ENCODE assay signal across 10 mouse cellular contexts in genomic region chr1:170907111-170907455, GRCm38 (mm10). TPM values are rescaled to one million over a fixed set of nuclear protein-coding genes. Genes with fewer than 3 reads are reported as not detected.
A peak's percentile ranks its signal among the peaks of the same experiment; 100 is the strongest.
DNase-seq lines count a peak whose midpoint lies in the region; ATAC-seq and TF ChIP-seq lines count a peak whose summit lies in the region.
"Had no signal": no experiment of that assay in that cellular context is flagged by ENCODE, and none has a peak within 500 bp of the region (broad histone marks: within the 10 kb centered on the region; RNA-seq: fewer than 3 reads in every experiment).

No protein-coding gene starts in this region.

- H3K9me3 ChIP-seq in forebrain, embryonic 11.5 days (ENCODE audit: control insufficient read depth, low read length) = no peaks in the 10 kb centered on the region
- no peaks in the 10 kb centered on the region for H3K9me3 ChIP-seq in intestine, embryonic 16.5 days (ENCODE audit: control insufficient read depth, low read length)
- no peaks in the 10 kb centered on the region for H3K9me3 ChIP-seq in neural tube, embryonic 14.5 days (ENCODE audit: control insufficient read depth, low read length)

- ATAC-seq in forebrain, embryonic 11.5 days (replicated peaks; ENCODE audit: low FRiP score) = no peak; the same call in 1 of the 2 replicates
- no peak for ATAC-seq in intestine, embryonic 16.5 days
- no peak; the same call in 1 of the 2 replicates for ATAC-seq in neural tube, embryonic 14.5 days (ENCODE audit: low read depth)
- ATAC-seq in erythroid progenitor cell, adult 5-6 weeks (replicated peaks; ENCODE audit: low FRiP score, poor library complexity, severe bottlenecking) = no peak

- WGBS in forebrain, embryonic 11.5 days = 18% methylated on average over 11 of the region's 11 CpGs
- 29% methylated on average over 11 of the region's 11 CpGs for WGBS in intestine, embryonic 16.5 days
- WGBS in neural tube, embryonic 14.5 days = 22% methylated on average over 11 of the region's 11 CpGs

- H3K4me1 ChIP-seq in forebrain, embryonic 11.5 days (replicated peaks; ENCODE audit: control insufficient read depth, insufficient read depth, low read length) = peaks cover 2% of the 10 kb centered on the region; the same call in 1 of the 2 replicates
- peaks cover 9% of the 10 kb centered on the region for H3K4me1 ChIP-seq in intestine, embryonic 16.5 days (ENCODE audit: control insufficient read depth, insufficient read depth, low read length)
- H3K4me1 ChIP-seq in neural tube, embryonic 14.5 days (ENCODE audit: control insufficient read depth, insufficient read depth, low read length) = no peaks in the 10 kb centered on the region

- DNase-seq in layer of hippocampus, adult 2 months (ENCODE audit: low spot score in 2 of 2) = no peak
- no peak for DNase-seq in layer of hippocampus, adult 9-11 months
- DNase-seq in forebrain, embryonic 11.5 days (ENCODE audit: low spot score) = no peak
- DNase-seq in yolk sac, embryonic 10.5 days (ENCODE audit: low spot score) = no peak
- no peak for DNase-seq in embryo, embryonic 11 days

- H3K4me3 ChIP-seq in layer of hippocampus, adult 2 months = peak overlapping the region; percentile 59
- H3K4me3 ChIP-seq in forebrain, embryonic 11.5 days (ENCODE audit: low read depth, low read length) = peak overlapping the region; percentile 52
- peak overlapping the region; percentile 51 for H3K4me3 ChIP-seq in intestine, embryonic 16.5 days (ENCODE audit: low read length)
- peak overlapping the region; percentile 51 for H3K4me3 ChIP-seq in neural tube, embryonic 14.5 days (ENCODE audit: low read depth, low read length)
- H3K4me3 ChIP-seq: erythroblast, embryonic 14.5 days had no signal

- H3K9ac ChIP-seq in forebrain, embryonic 11.5 days (ENCODE audit: low read length) = peak overlapping the region; percentile 33
- 0 out of 2 replicates have a peak overlapping the region, but pooled peaks have one; percentile 51 for H3K9ac ChIP-seq in intestine, embryonic 16.5 days (ENCODE audit: low read depth, low read length)
- H3K9ac ChIP-seq in neural tube, embryonic 14.5 days (replicated peaks; ENCODE audit: low read depth, low read length) = peak overlapping the region; percentile 60

- no peak for TF ChIP-seq CTCF in layer of hippocampus, adult 2 months (conservative IDR thresholded peaks at IDR 0.05)

- no peaks in the 10 kb centered on the region for H3K36me3 ChIP-seq in forebrain, embryonic 11.5 days (ENCODE audit: control insufficient read depth, insufficient read depth, low read length)
- no peaks in the 10 kb centered on the region for H3K36me3 ChIP-seq in intestine, embryonic 16.5 days (ENCODE audit: control insufficient read depth, insufficient read depth, low read length)
- H3K36me3 ChIP-seq in neural tube, embryonic 14.5 days (ENCODE audit: control insufficient read depth, insufficient read depth, low read length) = no peaks in the 10 kb centered on the region

- peak overlapping the region; percentile 92 for H3K4me2 ChIP-seq in forebrain, embryonic 11.5 days (ENCODE audit: low read depth, low read length, severe bottlenecking)
- H3K4me2 ChIP-seq in intestine, embryonic 16.5 days (ENCODE audit: low read depth, low read length) = peak overlapping the region; percentile 57
- peak overlapping the region; percentile 98 for H3K4me2 ChIP-seq in neural tube, embryonic 14.5 days (ENCODE audit: low read depth, low read length)

- H3K27me3 ChIP-seq in forebrain, embryonic 11.5 days (ENCODE audit: control insufficient read depth, insufficient read depth, low read length) = peaks cover 28% of the 10 kb centered on the region
- H3K27me3 ChIP-seq in intestine, embryonic 16.5 days (replicated peaks; ENCODE audit: control insufficient read depth, insufficient read depth, low read length) = peaks cover 15% of the 10 kb centered on the region
- H3K27me3 ChIP-seq in neural tube, embryonic 14.5 days (ENCODE audit: control insufficient read depth, insufficient read depth, low read length) = peaks cover 15% of the 10 kb centered on the region

- H3K27ac ChIP-seq in layer of hippocampus, adult 2 months = no peak overlapping the region
- no peak overlapping the region for H3K27ac ChIP-seq in forebrain, embryonic 11.5 days (ENCODE audit: low read depth, low read length)
- H3K27ac ChIP-seq in intestine, embryonic 16.5 days (ENCODE audit: low read length) = no peak overlapping the region
- H3K27ac ChIP-seq in neural tube, embryonic 14.5 days (ENCODE audit: low read depth, low read length) = no peak overlapping the region
- H3K27ac ChIP-seq: macrophage had no signal

RNA-seq across cellular contexts. Expression of gene Fcrlb, which starts 5.7 kb away (rescaled TPM):
- total RNA-seq in layer of hippocampus, adult 2 months (2021) = under 1 TPM; 0.28 to 0.47 TPM
- polyA plus RNA-seq in forebrain, embryonic 11.5 days (2014; fragmentation: Nextera tagmentation; extraction: Ambion mirVana) = not detected in 2 replicates
- 0.27 TPM in 1 of 2 replicates, not detected in the other for polyA plus RNA-seq in intestine, embryonic 16.5 days (2015; fragmentation: Nextera tagmentation; extraction: Ambion mirVana)
- polyA plus RNA-seq in neural tube, embryonic 14.5 days (2014; fragmentation: Nextera tagmentation; extraction: Ambion mirVana) = 0.70 and 1.2 TPM in 2 replicates
- not detected in 2 replicates for total RNA-seq in erythroid progenitor cell, adult 5-6 weeks (2015; ENCODE audit: low replicate concordance)
- not detected in 2 replicates for total RNA-seq in erythroid progenitor cell, adult 5-6 weeks (2017; ENCODE audit: low replicate concordance)
- polyA plus RNA-seq: erythroblast, embryonic 14.5 days; macrophage had no signal

RNA-seq across cellular contexts. Expression of gene Fcrla, which starts 20.3 kb away (rescaled TPM):
- total RNA-seq in layer of hippocampus, adult 2 months (2021) = not detected
- polyA plus RNA-seq in forebrain, embryonic 11.5 days (2014; fragmentation: Nextera tagmentation; extraction: Ambion mirVana) = not detected in 2 replicates
- 0.10 TPM in 1 of 2 replicates, not detected in the other for polyA plus RNA-seq in intestine, embryonic 16.5 days (2015; fragmentation: Nextera tagmentation; extraction: Ambion mirVana)
- polyA plus RNA-seq in neural tube, embryonic 14.5 days (2014; fragmentation: Nextera tagmentation; extraction: Ambion mirVana) = not detected in 2 replicates
- 51.9 and 53.7 TPM in 2 replicates for total RNA-seq in erythroid progenitor cell, adult 5-6 weeks (2015; ENCODE audit: low replicate concordance)
- total RNA-seq in erythroid progenitor cell, adult 5-6 weeks (2017; ENCODE audit: low replicate concordance) = 27.0 and 28.4 TPM in 2 replicates
- polyA plus RNA-seq: erythroblast, embryonic 14.5 days had no signal

RNA-seq across cellular contexts. Expression of gene Dusp12, which starts 21.7 kb away (rescaled TPM):
- 10 to 100 TPM; 15.2 to 19.0 TPM for total RNA-seq in layer of hippocampus, adult 2 months (2021)
- 28.7 and 29.3 TPM in 2 replicates for polyA plus RNA-seq in forebrain, embryonic 11.5 days (2014; fragmentation: Nextera tagmentation; extraction: Ambion mirVana)
- 84.6 and 89.8 TPM in 2 replicates for polyA plus RNA-seq in intestine, embryonic 16.5 days (2015; fragmentation: Nextera tagmentation; extraction: Ambion mirVana)
- 44.6 and 51.0 TPM in 2 replicates for polyA plus RNA-seq in neural tube, embryonic 14.5 days (2014; fragmentation: Nextera tagmentation; extraction: Ambion mirVana)
- 2.2 and 5.4 TPM in 2 replicates for total RNA-seq in erythroid progenitor cell, adult 5-6 weeks (2015; ENCODE audit: low replicate concordance)
- not detected in 2 replicates for total RNA-seq in erythroid progenitor cell, adult 5-6 weeks (2017; ENCODE audit: low replicate concordance)

RNA-seq across cellular contexts. Expression of gene Gm26620, which starts 22.2 kb away (rescaled TPM):
- total RNA-seq in layer of hippocampus, adult 2 months (2021) = under 1 TPM; 0.76 to 0.79 TPM
- 0.37 TPM in 1 of 2 replicates, not detected in the other for polyA plus RNA-seq in forebrain, embryonic 11.5 days (2014; fragmentation: Nextera tagmentation; extraction: Ambion mirVana)
- polyA plus RNA-seq in intestine, embryonic 16.5 days (2015; fragmentation: Nextera tagmentation; extraction: Ambion mirVana) = 2.1 and 2.4 TPM in 2 replicates
- polyA plus RNA-seq in neural tube, embryonic 14.5 days (2014; fragmentation: Nextera tagmentation; extraction: Ambion mirVana) = 0.62 TPM in 1 of 2 replicates, not detected in the other
- total RNA-seq in erythroid progenitor cell, adult 5-6 weeks (2015; ENCODE audit: low replicate concordance) = not detected in 2 replicates
- not detected in 2 replicates for total RNA-seq in erythroid progenitor cell, adult 5-6 weeks (2017; ENCODE audit: low replicate concordance)

RNA-seq across cellular contexts. Expression of gene Atf6, which starts 39.5 kb away (rescaled TPM):
- 10 to 100 TPM; 51.2 to 51.3 TPM for total RNA-seq in layer of hippocampus, adult 2 months (2021)
- 8.9 and 9.8 TPM in 2 replicates for polyA plus RNA-seq in forebrain, embryonic 11.5 days (2014; fragmentation: Nextera tagmentation; extraction: Ambion mirVana)
- 8.0 and 8.4 TPM in 2 replicates for polyA plus RNA-seq in intestine, embryonic 16.5 days (2015; fragmentation: Nextera tagmentation; extraction: Ambion mirVana)
- 10.1 and 11.6 TPM in 2 replicates for polyA plus RNA-seq in neural tube, embryonic 14.5 days (2014; fragmentation: Nextera tagmentation; extraction: Ambion mirVana)
- total RNA-seq in erythroid progenitor cell, adult 5-6 weeks (2015; ENCODE audit: low replicate concordance) = 23.1 and 26.4 TPM in 2 replicates
- total RNA-seq in erythroid progenitor cell, adult 5-6 weeks (2017; ENCODE audit: low replicate concordance) = 27.2 and 29.6 TPM in 2 replicates
